Mouse (Mus musculus) neural tube, embryonic 11.5 days (tissue): ENCODE results near the gene Tnfaip2. TPM values are rescaled to one million over a fixed set of nuclear protein-coding genes. Genes with fewer than 3 reads are reported as not detected.

Experiments used
- ATAC-seq: fragments of 200-750 bp; cut with Nextera tagmentation; 2 replicates; pipeline ENCODE4 v1.8.0; 2017; ENCODE audit warnings: moderate number of reproducible peaks, mild to moderate bottlenecking, moderate TSS enrichment, moderate library complexity; ENCODE audit not compliant: insufficient read depth, low FRiP score, low TSS enrichment
- DNase-seq: peaks from one replicate; pipeline ENCODE4 v3.0.0-alpha.2; 2015; ENCODE audit warnings: low spot score
- H3K27ac ChIP-seq: fragments of 300-500 bp; sonication (generic); 2 replicates; pipeline ENCODE4 v1.5.1; 2014; ENCODE audit warnings: low read depth, mild to moderate bottlenecking, low read length
- H3K27me3 ChIP-seq: fragments of 300-500 bp; sonication (generic); 2 replicates; pipeline ENCODE4 v1.6.1; 2014; ENCODE audit warnings: mild to moderate bottlenecking, low read length, mixed read lengths; ENCODE audit not compliant: control insufficient read depth, insufficient read depth
- H3K36me3 ChIP-seq: fragments of 300-500 bp; sonication (generic); 2 replicates; pipeline ENCODE4 v1.6.1; 2014; ENCODE audit warnings: mild to moderate bottlenecking, low read length, moderate library complexity, mixed read lengths; ENCODE audit not compliant: control insufficient read depth, insufficient read depth
- H3K4me1 ChIP-seq: fragments of 300-500 bp; sonication (generic); 2 replicates; pipeline ENCODE4 v1.6.1; 2014; ENCODE audit warnings: low read length, mixed read lengths; ENCODE audit not compliant: control insufficient read depth, insufficient read depth
- H3K4me2 ChIP-seq: fragments of 300-500 bp; sonication (generic); 2 replicates; pipeline ENCODE4 v1.6.1; 2014; ENCODE audit warnings: low read depth, mild to moderate bottlenecking, moderate library complexity
- H3K4me3 ChIP-seq: fragments of 300-500 bp; sonication (generic); 2 replicates; pipeline ENCODE4 v1.5.1; 2014; ENCODE audit warnings: low read depth, low read length
- H3K9ac ChIP-seq: fragments of 300-500 bp; sonication (generic); 2 replicates; pipeline ENCODE4 v1.6.1; 2014; ENCODE audit warnings: mild to moderate bottlenecking, low read length
- H3K9me3 ChIP-seq: fragments of 300-500 bp; sonication (generic); 2 replicates; pipeline ENCODE4 v1.6.1; 2016; ENCODE audit warnings: low read length; ENCODE audit not compliant: control insufficient read depth
- WGBS: fragments of 180-500 bp; shearing (Covaris S2); extraction: QIAGEN DNeasy Blood & Tissue Kit; methylation state at CpG from one replicate; pipeline ENCODE4 v1.1.7; 2014; 5-methylcytosine and 5-hydroxymethylcytosine counted together
- polyA plus RNA-seq: library from polyadenylated mRNA; unstranded; fragments of >200 nt; fragmentation: Nextera tagmentation; extraction: Ambion mirVana; gene quantifications from 2 replicates; pipeline ENCODE4 v1.2.1, GENCODE M21; 2014

Tnfaip2 gene
- polyA plus RNA-seq, 1 experiment from 2014 or later = 3.7 TPM

DNA sequence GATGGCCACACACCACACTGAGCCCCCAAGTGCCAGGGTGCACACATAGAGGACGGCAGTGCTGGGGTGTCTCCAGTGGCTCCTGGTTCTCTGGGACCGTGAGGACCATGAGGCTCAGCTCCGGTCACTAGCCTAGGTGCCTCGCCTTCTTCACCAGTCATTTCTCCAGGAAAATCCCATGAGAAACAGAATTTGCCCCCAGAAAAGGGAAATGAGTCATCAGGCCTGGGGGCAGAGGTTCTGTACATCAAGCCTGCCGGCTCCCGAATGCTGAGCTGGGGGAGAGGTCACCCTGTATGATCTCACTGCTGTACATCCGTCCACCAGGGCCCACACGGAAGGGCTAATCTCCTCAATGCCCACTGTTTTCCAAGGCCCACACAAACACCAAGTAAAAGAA lies 13.6 kb downstream of the Tnfaip2 start:
- peaks cover 15% of the 10 kb centered on the region for H3K27me3 ChIP-seq
- H3K9me3 ChIP-seq = no peaks in the 10 kb centered on the region
- no peaks in the 10 kb centered on the region for H3K36me3 ChIP-seq
- H3K27ac ChIP-seq = no peak overlapping the region
- DNase-seq = no peak
- no peak overlapping the region for H3K4me3 ChIP-seq
- H3K4me1 ChIP-seq = no peaks in the 10 kb centered on the region; the same call in 1 of the 2 replicates
- WGBS = 68% methylated on average over 8 of the region's 8 CpGs
- H3K4me2 ChIP-seq = no peak overlapping the region
- H3K9ac ChIP-seq = no peak overlapping the region
- ATAC-seq = no peak

DNA sequence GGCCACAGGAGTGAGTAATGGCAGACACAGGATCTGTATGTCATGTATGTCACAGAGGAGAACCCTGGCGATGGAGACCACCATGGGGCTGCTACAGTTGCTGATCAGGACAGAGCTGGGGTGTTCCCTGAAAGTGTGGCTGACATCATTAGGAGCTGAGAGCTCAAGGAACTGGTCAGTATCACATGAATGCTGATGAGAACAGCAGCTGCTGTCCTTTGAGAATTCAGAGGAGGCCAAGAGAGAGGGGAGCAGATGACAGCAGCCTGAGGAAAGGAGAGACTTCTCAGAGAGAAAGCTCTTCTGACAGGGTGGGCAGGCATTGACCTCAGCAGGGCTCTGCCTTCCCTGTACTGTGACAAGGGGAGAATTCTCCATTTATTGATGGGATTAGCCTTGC lies 15.5 kb downstream of the Tnfaip2 start:
- Histone ChIP-seq H3K36me3 (no peaks in the 10 kb centered on the region), H3K9me3 (no peaks in the 10 kb centered on the region), H3K27me3 (0 out of 2 replicates have a peak, but pooled peaks cover 6% of the 10 kb centered on the region), H3K4me1 (no peaks in the 10 kb centered on the region; the same call in 1 of the 2 replicates), H3K4me2 (no peak overlapping the region), H3K4me3 (no peak overlapping the region), H3K27ac (no peak overlapping the region), H3K9ac (no peak overlapping the region)
- ATAC-seq = no peak
- DNase-seq = no peak
- WGBS = 58% methylated on average over 1 of the region's 1 CpGs

DNA sequence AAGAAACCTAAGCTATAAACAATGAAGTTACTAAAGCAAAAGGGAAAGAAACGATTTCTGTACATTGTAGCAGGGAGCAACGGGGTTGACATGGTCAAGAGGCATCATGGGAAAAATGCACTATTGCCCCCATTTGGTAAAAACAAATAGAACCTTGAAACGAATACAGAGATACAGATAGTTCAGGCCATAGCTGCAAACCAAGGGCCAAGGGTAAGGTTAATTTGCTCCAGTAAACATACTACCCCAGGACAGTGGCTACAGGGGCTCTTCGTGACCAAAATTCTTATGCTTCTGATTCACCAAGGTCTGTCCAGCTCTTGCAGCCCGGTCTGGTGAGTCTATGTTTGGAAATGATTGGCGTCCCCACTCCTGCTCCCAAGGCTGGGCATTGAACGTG lies 21.3 kb downstream of the Tnfaip2 start:
- H3K27ac ChIP-seq = no peak overlapping the region
- DNase-seq = no peak
- no peaks in the 10 kb centered on the region for H3K36me3 ChIP-seq
- H3K4me3 ChIP-seq = no peak overlapping the region
- 83% methylated on average over 7 of the region's 7 CpGs for WGBS
- no peak for ATAC-seq
- no peak overlapping the region for H3K4me2 ChIP-seq
- no peak overlapping the region for H3K9ac ChIP-seq
- no peaks in the 10 kb centered on the region for H3K9me3 ChIP-seq
- no peaks in the 10 kb centered on the region for H3K27me3 ChIP-seq
- H3K4me1 ChIP-seq = no peaks in the 10 kb centered on the region

DNA sequence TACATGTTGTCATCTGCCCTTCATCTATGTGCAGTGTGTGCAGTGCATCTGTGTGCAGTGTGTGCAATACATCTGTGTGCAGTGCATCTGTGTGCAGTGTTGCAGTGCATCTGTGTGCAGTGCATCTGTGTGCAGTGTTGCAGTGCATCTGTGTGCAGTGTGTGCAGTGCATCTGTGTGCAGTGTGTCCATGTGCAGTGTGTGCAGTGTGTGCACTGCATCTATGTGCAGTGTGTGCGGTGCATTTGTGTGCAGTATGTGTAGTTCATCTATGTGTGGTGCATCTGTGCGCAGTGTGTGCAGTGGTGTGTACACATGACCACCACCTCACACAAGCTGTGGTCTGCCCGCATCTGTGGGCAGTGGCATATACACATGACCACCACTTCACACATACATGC lies 24.1 kb downstream of the Tnfaip2 start:
- WGBS = 90% methylated on average over 3 of the region's 3 CpGs
- no peak for DNase-seq

DNA sequence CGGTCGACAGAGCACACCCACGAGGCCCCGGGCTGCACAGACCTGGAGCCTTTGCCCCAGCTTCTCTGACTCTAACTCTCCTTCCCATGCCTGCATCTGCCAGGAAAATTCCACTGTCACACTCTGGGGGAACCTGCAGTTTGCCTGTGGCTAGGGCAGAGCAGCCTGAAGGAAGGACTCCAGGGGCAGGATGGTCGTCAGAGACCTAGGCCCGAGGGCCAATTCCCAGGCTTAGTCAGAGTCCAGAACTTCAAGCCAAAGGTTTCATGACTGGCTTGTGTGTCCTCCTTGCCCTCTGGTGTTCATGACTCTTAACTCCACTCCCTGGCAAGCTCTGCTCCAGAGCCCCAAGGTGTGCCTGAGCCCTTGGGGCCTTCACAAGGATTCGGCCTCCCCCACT lies 25.9 kb downstream of the Tnfaip2 start:
- H3K9ac ChIP-seq = no peak overlapping the region
- H3K4me1 ChIP-seq = no peaks in the 10 kb centered on the region
- H3K4me2 ChIP-seq = no peak overlapping the region
- DNase-seq (no peak), ATAC-seq (no peak)
- WGBS = 74% methylated on average over 7 of the region's 7 CpGs
- no peak overlapping the region for H3K27ac ChIP-seq
- H3K4me3 ChIP-seq = no peak overlapping the region
- H3K36me3 ChIP-seq = no peaks in the 10 kb centered on the region
- H3K9me3 ChIP-seq = no peaks in the 10 kb centered on the region
- no peaks in the 10 kb centered on the region for H3K27me3 ChIP-seq

More for the DNA sequence above, 24.1 kb downstream of the Tnfaip2 start:
- Histone ChIP-seq H3K4me3 (no peak overlapping the region), H3K27me3 (no peaks in the 10 kb centered on the region), H3K9me3 (no peaks in the 10 kb centered on the region), H3K36me3 (no peaks in the 10 kb centered on the region), H3K9ac (no peak overlapping the region), H3K4me2 (no peak overlapping the region), H3K4me1 (no peaks in the 10 kb centered on the region), H3K27ac (no peak overlapping the region)
- no peak for ATAC-seq

DNA sequence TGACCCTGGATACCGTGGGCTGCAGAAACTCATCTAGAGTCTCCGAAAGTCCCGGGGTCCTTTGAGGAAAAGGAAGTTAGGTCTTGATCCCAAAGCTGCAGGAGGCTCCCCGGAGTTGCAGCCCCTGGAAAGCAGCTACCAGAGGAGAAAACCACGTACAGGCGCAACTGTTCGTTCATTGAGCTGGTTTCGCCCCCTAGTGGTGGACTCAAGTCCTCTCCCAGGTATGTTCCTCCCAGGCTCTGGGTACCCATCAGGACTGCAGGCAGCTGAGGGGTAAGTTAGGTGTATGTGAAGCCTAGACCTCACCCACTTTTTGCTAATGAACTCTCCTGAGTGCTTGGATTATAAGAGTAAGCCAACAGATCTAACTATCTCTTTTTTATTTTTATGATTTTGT lies 27.2 kb downstream of the Tnfaip2 start:
- Histone ChIP-seq H3K4me2 (no peak overlapping the region), H3K27ac (no peak overlapping the region), H3K9me3 (no peaks in the 10 kb centered on the region), H3K27me3 (no peaks in the 10 kb centered on the region), H3K9ac (no peak overlapping the region), H3K36me3 (no peaks in the 10 kb centered on the region), H3K4me3 (no peak overlapping the region), H3K4me1 (no peaks in the 10 kb centered on the region)
- DNase-seq = peak; percentile 68
- 9% methylated on average over 8 of the region's 8 CpGs for WGBS
- no peak for ATAC-seq

DNA sequence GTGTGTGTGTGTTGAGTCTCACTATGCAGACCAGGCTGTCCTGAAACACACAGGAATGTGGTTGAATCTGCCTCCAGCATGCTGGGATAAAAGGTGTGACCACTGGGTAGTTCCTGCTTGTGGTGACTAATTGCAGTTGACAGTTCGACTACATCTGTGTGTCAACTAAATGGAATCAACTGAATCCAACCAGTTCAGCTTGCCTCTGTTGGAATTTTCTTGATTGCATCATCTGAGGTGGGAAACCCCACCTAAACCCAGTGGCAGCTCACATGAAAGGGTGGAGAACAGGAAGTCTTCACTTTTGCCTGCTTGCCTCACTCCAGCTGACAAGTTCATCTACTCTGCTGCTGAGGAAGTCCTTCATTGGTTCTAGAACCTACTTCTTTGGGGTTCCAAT lies 28.9 kb downstream of the Tnfaip2 start:
- Histone ChIP-seq H3K9me3 (no peaks in the 10 kb centered on the region), H3K27ac (no peak overlapping the region), H3K4me2 (no peak overlapping the region), H3K4me3 (no peak overlapping the region), H3K27me3 (no peaks in the 10 kb centered on the region), H3K36me3 (no peaks in the 10 kb centered on the region), H3K4me1 (no peaks in the 10 kb centered on the region), H3K9ac (no peak overlapping the region)
- WGBS = 58% methylated on average over 1 of the region's 1 CpGs
- ATAC-seq (no peak), DNase-seq (no peak)

DNA sequence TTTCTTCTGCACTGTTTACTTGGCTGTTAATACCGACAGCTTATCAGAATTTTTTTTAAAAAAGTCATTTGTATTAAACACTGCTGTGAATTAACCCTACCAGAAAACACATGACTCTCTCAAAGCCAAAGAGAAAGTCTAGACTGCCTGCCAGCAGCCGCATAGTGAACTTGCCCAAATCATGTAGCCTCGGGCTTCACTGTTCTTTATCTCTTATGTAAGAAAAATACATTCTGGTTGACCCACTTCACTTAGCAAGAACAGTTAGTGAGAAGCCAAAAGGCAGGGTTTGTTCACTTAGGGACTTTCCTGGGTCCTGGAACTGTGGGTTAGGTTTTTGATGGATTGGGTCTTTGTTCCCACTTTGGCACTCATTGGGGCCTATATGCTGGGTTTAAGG lies 29.5 kb downstream of the Tnfaip2 start:
- no peak overlapping the region for H3K27ac ChIP-seq
- WGBS = 89% methylated on average over 3 of the region's 3 CpGs
- ATAC-seq (no peak), DNase-seq (no peak)
- no peak overlapping the region for H3K4me3 ChIP-seq
- H3K9me3 ChIP-seq = no peaks in the 10 kb centered on the region
- H3K9ac ChIP-seq = no peak overlapping the region
- H3K36me3 ChIP-seq = no peaks in the 10 kb centered on the region
- H3K27me3 ChIP-seq = no peaks in the 10 kb centered on the region
- no peaks in the 10 kb centered on the region for H3K4me1 ChIP-seq
- no peak overlapping the region for H3K4me2 ChIP-seq

DNA sequence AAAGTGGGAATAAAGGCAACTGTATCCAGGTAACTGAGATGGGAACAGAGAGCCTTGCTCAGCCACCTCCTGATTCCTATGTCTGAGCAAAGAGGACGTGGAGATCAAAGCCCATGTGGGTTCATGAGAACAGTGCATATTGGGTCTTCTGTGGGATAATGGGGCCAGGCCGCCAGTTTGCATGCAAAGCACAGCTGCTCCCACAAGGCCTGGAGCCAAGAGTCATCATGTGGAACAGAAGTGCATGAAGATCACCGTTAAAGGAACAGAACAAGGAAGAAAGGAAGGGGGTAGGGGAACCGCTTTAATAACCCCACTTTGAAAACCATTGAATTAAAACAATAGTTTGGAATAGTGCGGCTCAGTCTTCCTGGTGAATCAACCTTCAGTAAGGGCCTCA lies 30.6 kb downstream of the Tnfaip2 start:
- H3K9me3 ChIP-seq = no peaks in the 10 kb centered on the region
- no peaks in the 10 kb centered on the region for H3K27me3 ChIP-seq
- DNase-seq (no peak), ATAC-seq (no peak)
- H3K4me1 ChIP-seq = no peaks in the 10 kb centered on the region
- H3K4me2 ChIP-seq = no peak overlapping the region
- H3K4me3 ChIP-seq = no peak overlapping the region
- H3K9ac ChIP-seq = no peak overlapping the region
- H3K36me3 ChIP-seq = no peaks in the 10 kb centered on the region
- WGBS = 75% methylated on average over 5 of the region's 5 CpGs
- no peak overlapping the region for H3K27ac ChIP-seq
